Mouse (Mus musculus) G1E (cell line): ENCODE results near the gene Atxn7l1. TPM values are rescaled to one million over a fixed set of nuclear protein-coding genes. Genes with fewer than 3 reads are reported as not detected.

Source experiments
- ATAC-seq: 2 replicates; pipeline ENCODE4 v1.8.0; 2016; ENCODE audit warnings: mild to moderate bottlenecking; ENCODE audit not compliant: insufficient number of reproducible peaks, poor library complexity, low FRiP score, severe bottlenecking; ENCODE audit errors: extremely low read depth
- DNase-seq: peaks from one replicate; pipeline ENCODE4 v3.0.0; 2012; ENCODE audit warnings: low spot score
- H3K27me3 ChIP-seq: 2 replicates; pipeline ENCODE4 v1.6.1; 2012; ENCODE audit warnings: mild to moderate bottlenecking, low read length, inconsistent platforms; ENCODE audit not compliant: insufficient read depth
- H3K36me3 ChIP-seq: replicated peaks from 2 replicates; pipeline ENCODE3; 2012; ENCODE audit warnings: mild to moderate bottlenecking, inconsistent platforms
- H3K4me1 ChIP-seq: 2 replicates; pipeline ENCODE4 v1.6.1; 2012; ENCODE audit warnings: low read depth, low read length, inconsistent platforms, mixed read lengths; ENCODE audit not compliant: insufficient read depth
- H3K4me3 ChIP-seq: 2 replicates; pipeline ENCODE4 v1.5.1; 2012; ENCODE audit warnings: low read depth, mild to moderate bottlenecking, inconsistent platforms, low read length, moderate library complexity, mixed read lengths
- H3K9me3 ChIP-seq: replicated peaks from 2 replicates; pipeline ENCODE4 v1.6.1; 2012; ENCODE audit warnings: inconsistent platforms
- CTCF ChIP-seq: IDR thresholded peaks from 2 replicates; pipeline ENCODE4 v1.5.1; 2012; ENCODE audit warnings: low read depth, low read length, inconsistent platforms, mixed read lengths
- GATA1 ChIP-seq: IDR thresholded peaks from 2 replicates; pipeline ENCODE4 v1.6.1; 2012; ENCODE audit warnings: borderline replicate concordance, low read length, inconsistent platforms, mixed read lengths
- GATA2 ChIP-seq: IDR thresholded peaks from 2 replicates; pipeline ENCODE4 v1.6.1; 2012; ENCODE audit warnings: low read depth, low read length, inconsistent platforms, borderline replicate concordance
- POLR2AphosphoS5 ChIP-seq: IDR thresholded peaks from 2 replicates; pipeline ENCODE4 v1.6.1; 2012; ENCODE audit warnings: low read depth, low read length, inconsistent platforms; ENCODE audit not compliant: insufficient replicate concordance
- TAL1 ChIP-seq: conservative IDR thresholded peaks from 2 replicates; pipeline ENCODE4 v1.6.1; 2012; ENCODE audit warnings: low read depth, low read length, inconsistent platforms, mixed read lengths
- polyA plus RNA-seq: library from polyadenylated mRNA; stranded (reverse); fragments of >175 nt; gene quantifications from 2 replicates; pipeline ENCODE4 v1.2.3, GENCODE M21; 2012
- total RNA-seq, 2 experiments: library from RNA; stranded (forward) in 1 of 2; stranded (reverse) in 1 of 2; fragments of 200-1000 nt in 1 of 2; fragments of >200 nt in 1 of 2; fragmentation: Nextera tagmentation in 1 of 2; gene quantifications; 2 replicates each; pipeline ENCODE4 v1.2.3; 2014 to 2017

Atxn7l1 gene
- total and polyA plus RNA-seq, 3 experiments: 51.0 to 282 (median 56.6) TPM

GRCm38 (mm10) chr12:33146622-33147433 lies 665 bp upstream of the Atxn7l1 start:
- peaks cover 39% of the 10 kb centered on the region for H3K4me1 ChIP-seq
- ATAC-seq: no peak
- H3K27me3 ChIP-seq: peaks cover 49% of the 10 kb centered on the region

DNA sequence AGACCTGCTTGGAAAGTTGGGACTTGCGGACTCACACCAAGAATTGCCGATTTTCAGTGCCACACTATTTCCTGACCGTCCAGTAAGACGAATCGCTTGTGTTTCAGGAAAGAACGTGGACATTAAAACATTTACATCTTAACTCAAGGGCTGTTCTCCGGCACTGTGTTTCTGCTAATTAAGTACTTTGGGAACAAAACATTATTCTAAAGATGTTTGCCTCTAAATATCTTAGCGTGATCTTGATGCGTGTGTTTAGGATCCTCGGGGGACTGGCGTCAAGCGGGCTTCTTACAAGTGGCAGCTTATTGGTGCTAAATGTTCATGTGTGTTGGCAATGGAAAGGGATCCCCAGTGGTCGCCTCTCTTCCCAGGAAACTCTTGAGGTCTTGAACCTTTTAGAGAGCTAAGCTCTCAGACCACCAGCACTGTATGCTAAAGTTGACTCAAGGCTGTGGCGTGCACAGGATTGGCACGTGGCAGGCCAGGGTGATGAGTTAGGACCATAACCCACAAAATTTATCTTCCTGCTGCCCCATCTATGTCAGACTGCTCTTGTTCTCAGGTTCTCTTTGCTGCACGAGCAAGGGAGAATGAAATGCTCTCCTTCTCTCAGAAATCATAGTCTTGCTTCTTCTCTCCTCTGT lies 2.2 kb downstream of the Atxn7l1 start:
- Histone ChIP-seq H3K27me3 (peaks cover 25% of the 10 kb centered on the region), H3K4me1 (peaks cover 64% of the 10 kb centered on the region), H3K4me3 (no peak overlapping the region), H3K9me3 (no peaks in the 10 kb centered on the region), H3K36me3 (peaks cover 38% of the 10 kb centered on the region)
- TF ChIP-seq GATA1: no peak
- TF ChIP-seq TAL1: no peak
- TF ChIP-seq GATA2: no peak
- no peak for TF ChIP-seq POLR2AphosphoS5
- TF ChIP-seq CTCF: no peak
- no peak for ATAC-seq
- no peak for DNase-seq

More at GRCm38 (mm10) chr12:33146622-33147433, 665 bp upstream of the Atxn7l1 start:
- DNase-seq: peak; percentile 34
- TF ChIP-seq CTCF: no peak
- no peak for TF ChIP-seq POLR2AphosphoS5
- TF ChIP-seq GATA2: no peak
- no peak for TF ChIP-seq GATA1
- TF ChIP-seq TAL1: no peak
- H3K9me3 ChIP-seq: no peaks in the 10 kb centered on the region
- H3K36me3 ChIP-seq: peaks cover 29% of the 10 kb centered on the region
- H3K4me3 ChIP-seq: peak overlapping the region; percentile 75

GRCm38 (mm10) chr12:33153131-33153530 lies 5.6 kb downstream of the Atxn7l1 start:
- ATAC-seq (peak; percentile 52), DNase-seq (no peak)
- H3K4me1 ChIP-seq: peaks cover 83% of the 10 kb centered on the region
- H3K9me3 ChIP-seq: no peaks in the 10 kb centered on the region
- peak overlapping the region; percentile 38; the same call in 1 of the 2 replicates for H3K4me3 ChIP-seq
- peaks cover 63% of the 10 kb centered on the region for H3K36me3 ChIP-seq
- TF ChIP-seq TAL1: no peak
- H3K27me3 ChIP-seq: no peaks in the 10 kb centered on the region

DNA sequence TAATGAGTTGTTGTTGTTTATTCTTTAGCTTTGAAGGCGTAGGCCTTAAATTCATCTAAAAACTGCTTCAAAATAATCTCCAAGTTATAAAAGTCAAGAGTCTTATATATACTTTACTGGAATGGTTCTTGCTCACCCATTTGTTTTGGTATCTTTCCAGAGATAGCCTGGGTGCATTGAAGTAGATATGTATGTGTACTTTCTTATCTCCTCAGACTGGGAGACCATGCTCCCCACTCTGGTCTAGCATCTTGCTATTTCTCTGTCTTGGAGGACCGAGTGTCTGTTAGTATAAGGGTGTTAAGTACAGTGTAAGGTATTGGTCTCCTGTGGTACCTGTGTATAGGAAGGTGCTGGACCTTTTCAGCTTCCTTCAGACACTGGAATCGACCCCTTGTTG lies 6.4 kb downstream of the Atxn7l1 start:
- DNase-seq (peak; percentile 50), ATAC-seq (peak; percentile 58)
- no peaks in the 10 kb centered on the region for H3K9me3 ChIP-seq
- H3K4me3 ChIP-seq: no peak overlapping the region; the same call in 1 of the 2 replicates
- H3K4me1 ChIP-seq: peaks cover 76% of the 10 kb centered on the region
- TF ChIP-seq TAL1 (no peak; the same call in 1 of the 2 replicates), CTCF (no peak), POLR2AphosphoS5 (no peak), GATA1 (no peak), GATA2 (no peak)
- H3K27me3 ChIP-seq: no peaks in the 10 kb centered on the region
- peaks cover 67% of the 10 kb centered on the region for H3K36me3 ChIP-seq

GRCm38 (mm10) chr12:33154732-33155131 lies 7.2 kb downstream of the Atxn7l1 start:
- TF ChIP-seq CTCF (no peak), GATA2 (no peak), TAL1 (no peak), GATA1 (no peak), POLR2AphosphoS5 (no peak)
- no peaks in the 10 kb centered on the region for H3K27me3 ChIP-seq
- peaks cover 69% of the 10 kb centered on the region for H3K4me1 ChIP-seq
- no peak for DNase-seq
- no peak overlapping the region for H3K4me3 ChIP-seq
- ATAC-seq: no peak
- no peaks in the 10 kb centered on the region for H3K9me3 ChIP-seq
- H3K36me3 ChIP-seq: peaks cover 66% of the 10 kb centered on the region

DNA sequence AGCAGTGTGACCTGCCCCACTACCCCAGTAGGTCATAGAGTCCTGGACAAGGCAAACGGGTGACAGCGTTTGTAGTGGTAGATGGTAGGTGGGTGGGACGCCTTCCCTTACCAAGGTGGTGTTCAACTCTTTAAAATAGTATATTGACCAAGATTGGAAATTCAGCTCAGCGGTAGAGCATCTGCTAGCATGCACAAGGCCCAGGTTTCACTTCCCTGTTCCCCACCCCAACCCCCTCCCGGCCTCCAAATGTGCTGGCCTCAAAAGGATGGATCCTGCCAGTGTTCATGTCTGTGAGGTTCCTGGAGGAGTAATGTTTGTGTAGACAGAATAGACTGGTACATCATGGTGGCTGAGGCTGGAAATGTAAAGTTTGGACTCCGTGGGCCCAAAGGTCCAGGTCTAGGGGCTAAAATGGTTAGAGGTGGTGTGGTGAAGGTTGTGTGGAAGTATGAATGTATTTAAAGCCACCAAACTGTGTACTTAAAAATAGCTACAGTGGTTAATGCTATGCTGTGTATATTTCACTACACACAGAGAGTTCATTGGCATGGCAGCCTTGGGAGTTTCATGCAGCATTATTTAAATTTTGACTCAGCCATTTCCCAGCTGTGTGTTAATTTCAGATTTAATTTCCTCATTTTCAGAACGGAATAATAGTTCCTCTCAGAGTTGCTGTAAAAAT lies 9.0 kb downstream of the Atxn7l1 start:
- Histone ChIP-seq H3K4me3 (no peak overlapping the region), H3K36me3 (peaks cover 63% of the 10 kb centered on the region), H3K4me1 (peaks cover 56% of the 10 kb centered on the region), H3K27me3 (no peaks in the 10 kb centered on the region), H3K9me3 (no peaks in the 10 kb centered on the region)
- DNase-seq: no peak
- ATAC-seq: no peak
- no peak for TF ChIP-seq GATA2
- TF ChIP-seq GATA1: no peak
- TF ChIP-seq TAL1: no peak
- TF ChIP-seq POLR2AphosphoS5: no peak
- no peak for TF ChIP-seq CTCF
